Mouse (Mus musculus) stomach, embryonic 15.5 days (tissue): ENCODE data around the gene Lipn. TPM values are rescaled to one million over a fixed set of nuclear protein-coding genes. Genes with fewer than 3 reads are reported as not detected.

Experiments
- ATAC-seq: fragments of 200-750 bp; cut with Nextera tagmentation; 2 replicates; pipeline ENCODE4 v1.8.0; 2017; ENCODE audit warnings: low read depth, moderate number of reproducible peaks, moderate TSS enrichment; ENCODE audit not compliant: insufficient read depth, low FRiP score
- H3K27ac ChIP-seq: fragments of 300-500 bp; sonication (generic); 2 replicates; pipeline ENCODE4 v1.5.1; 2015; ENCODE audit warnings: mild to moderate bottlenecking, inconsistent platforms
- H3K27me3 ChIP-seq: fragments of 300-500 bp; sonication (generic); replicated peaks from 2 replicates; pipeline ENCODE4 v1.6.1; 2015; ENCODE audit warnings: inconsistent platforms
- H3K36me3 ChIP-seq: fragments of 300-500 bp; sonication (generic); 2 replicates; pipeline ENCODE4 v1.6.1; 2015; ENCODE audit warnings: inconsistent platforms
- H3K4me1 ChIP-seq: fragments of 300-500 bp; sonication (generic); 2 replicates; pipeline ENCODE4 v1.6.1; 2015; ENCODE audit warnings: inconsistent platforms
- H3K4me2 ChIP-seq: fragments of 300-500 bp; sonication (generic); 2 replicates; pipeline ENCODE4 v1.6.1; 2015; ENCODE audit warnings: mild to moderate bottlenecking, inconsistent platforms
- H3K4me3 ChIP-seq: fragments of 300-500 bp; sonication (generic); replicated peaks from 2 replicates; pipeline ENCODE4 v1.5.1; 2015; ENCODE audit warnings: inconsistent platforms
- H3K9ac ChIP-seq: fragments of 300-500 bp; sonication (generic); 2 replicates; pipeline ENCODE4 v1.6.1; 2015; ENCODE audit warnings: inconsistent platforms
- H3K9me3 ChIP-seq: fragments of 300-500 bp; sonication (generic); 2 replicates; pipeline ENCODE4 v1.6.1; 2016; ENCODE audit warnings: inconsistent platforms
- WGBS: fragments of 180-500 bp; shearing (Covaris S2); methylation state at CpG from one replicate; pipeline ENCODE4 v1.1.7; 2015; 5-methylcytosine and 5-hydroxymethylcytosine counted together
- microRNA-seq: library from miRNA; unstranded; fragments of <30 nt; microRNA quantifications from one replicate; pipeline ENCODE4, GENCODE M21; 2016
- polyA plus RNA-seq: library from polyadenylated mRNA; unstranded; fragments of >200 nt; fragmentation: Nextera tagmentation; extraction: Ambion mirVana; gene quantifications from 2 replicates; pipeline ENCODE4 v1.2.1, GENCODE M21; 2015

Gene Lipn
- polyA plus RNA-seq, 1 experiment from 2014 or later = 0.14 TPM

DNA sequence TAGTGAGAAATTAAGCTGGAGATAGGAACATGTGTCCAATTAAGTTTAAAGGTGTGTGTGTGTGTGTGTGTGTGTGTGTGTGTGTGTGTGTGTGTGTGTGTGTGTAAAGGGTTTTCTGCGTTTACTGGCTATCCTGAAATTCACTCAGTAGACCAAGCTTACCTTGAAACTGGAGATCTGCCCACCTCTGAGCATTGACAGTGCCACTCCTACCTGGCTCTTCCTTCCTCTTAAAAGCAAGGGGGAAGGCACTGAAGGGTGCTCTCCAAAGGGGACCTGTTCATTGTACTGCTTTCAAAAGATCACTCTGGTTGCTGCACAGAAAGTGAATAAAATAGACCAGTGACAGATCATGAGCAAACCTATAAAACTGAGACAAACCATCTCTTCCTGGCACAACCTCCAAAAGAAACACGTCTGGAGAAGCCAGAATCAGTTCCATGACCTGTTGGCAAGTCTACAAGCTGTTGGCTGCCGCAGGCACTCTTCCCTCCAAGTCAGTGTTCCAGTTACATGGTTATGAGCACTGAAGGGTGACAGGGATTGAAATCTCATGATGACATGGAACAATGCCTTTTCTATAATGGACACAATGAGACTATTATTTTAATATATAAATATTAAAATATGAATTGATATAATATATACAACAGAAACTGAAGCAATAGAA is 22.0 kb downstream of the Lipn start:
- Histone ChIP-seq H3K27me3 (no peaks in the 10 kb centered on the region), H3K4me2 (no peak overlapping the region), H3K9me3 (no peaks in the 10 kb centered on the region), H3K36me3 (no peaks in the 10 kb centered on the region), H3K4me1 (no peaks in the 10 kb centered on the region), H3K9ac (no peak overlapping the region), H3K27ac (no peak overlapping the region), H3K4me3 (no peak overlapping the region)
- 79% methylated on average over 3 of the region's 3 CpGs for WGBS
- ATAC-seq = no peak

GRCm38 (mm10) chr19:34095381-34095780 is 28.2 kb downstream of the Lipn start:
- 59% methylated on average over 5 of the region's 5 CpGs for WGBS
- H3K27ac ChIP-seq = no peak overlapping the region
- ATAC-seq = no peak
- H3K36me3 ChIP-seq = no peaks in the 10 kb centered on the region
- H3K9ac ChIP-seq = no peak overlapping the region
- no peak overlapping the region for H3K4me2 ChIP-seq
- no peak overlapping the region for H3K4me3 ChIP-seq
- H3K9me3 ChIP-seq = no peaks in the 10 kb centered on the region
- no peaks in the 10 kb centered on the region for H3K4me1 ChIP-seq
- no peaks in the 10 kb centered on the region for H3K27me3 ChIP-seq

GRCm38 (mm10) chr19:34096228-34096627 is 29.1 kb downstream of the Lipn start:
- WGBS = 56% methylated on average over 1 of the region's 1 CpGs
- H3K27me3 ChIP-seq = no peaks in the 10 kb centered on the region
- ATAC-seq = no peak

DNA sequence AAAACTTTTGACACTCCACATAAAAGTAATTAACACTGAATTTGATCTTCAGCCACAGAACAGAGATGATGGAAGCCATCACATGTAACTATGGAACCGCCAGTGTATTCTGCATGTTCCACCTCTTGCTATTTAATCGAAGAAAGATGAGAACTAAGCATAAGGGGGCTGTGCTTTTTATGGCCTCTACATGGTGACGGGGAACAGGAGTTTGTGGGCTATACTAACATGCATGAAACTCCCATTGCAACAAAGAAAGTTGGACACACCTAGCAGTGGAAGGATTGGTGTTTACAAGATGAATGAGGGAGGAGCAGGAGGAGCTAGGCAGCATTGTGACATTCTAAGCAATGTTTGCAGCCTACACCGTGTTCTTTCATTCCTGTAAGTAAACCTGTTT is 33.5 kb downstream of the Lipn start, which contains the start of gene Lipm:
Gene Lipm (plus strand): TSS at position 301 of the 400 bp plus-strand sequence.
- H3K27ac ChIP-seq = no peak within 1 kb of the TSS
- no peaks in the 10 kb centered on the region for H3K4me1 ChIP-seq
- no peak for ATAC-seq
- no peak within 1 kb of the TSS for H3K9ac ChIP-seq
- H3K36me3 ChIP-seq = no peaks in the 10 kb centered on the region
- WGBS = 79% methylated on average over 4 of the region's 4 CpGs
- no peaks in the 10 kb centered on the region for H3K9me3 ChIP-seq
- H3K27me3 ChIP-seq = no peaks in the 10 kb centered on the region
- H3K4me3 ChIP-seq = no peak within 1 kb of the TSS
- no peak within 1 kb of the TSS for H3K4me2 ChIP-seq

More at GRCm38 (mm10) chr19:34096228-34096627, 29.1 kb downstream of the Lipn start:
- no peak overlapping the region for H3K4me2 ChIP-seq
- H3K9ac ChIP-seq = no peak overlapping the region
- H3K9me3 ChIP-seq = no peaks in the 10 kb centered on the region
- H3K4me3 ChIP-seq = no peak overlapping the region
- no peaks in the 10 kb centered on the region for H3K4me1 ChIP-seq
- H3K36me3 ChIP-seq = no peaks in the 10 kb centered on the region
- no peak overlapping the region for H3K27ac ChIP-seq

- Histone ChIP-seq H3K4me2 (no peak overlapping the region), H3K4me3 (no peak overlapping the region), H3K9me3 (no peaks in the 10 kb centered on the region), H3K9ac (no peak overlapping the region), H3K27me3 (no peaks in the 10 kb centered on the region), H3K27ac (no peak overlapping the region), H3K4me1 (no peaks in the 10 kb centered on the region), H3K36me3 (no peaks in the 10 kb centered on the region)
- no peak for ATAC-seq
- 81% methylated on average over 7 of the region's 7 CpGs for WGBS
Observed at GRCm38 (mm10) chr19:34101888-34102287, 34.7 kb downstream of the Lipn start.

- 86% methylated on average over 3 of the region's 3 CpGs for WGBS
- Histone ChIP-seq H3K9ac (no peak overlapping the region), H3K36me3 (no peaks in the 10 kb centered on the region), H3K4me3 (no peak overlapping the region), H3K4me2 (no peak overlapping the region), H3K27ac (no peak overlapping the region), H3K4me1 (no peaks in the 10 kb centered on the region), H3K27me3 (no peaks in the 10 kb centered on the region), H3K9me3 (no peaks in the 10 kb centered on the region)
- no peak for ATAC-seq
Observed at GRCm38 (mm10) chr19:34104841-34105240, 37.7 kb downstream of the Lipn start.

DNA sequence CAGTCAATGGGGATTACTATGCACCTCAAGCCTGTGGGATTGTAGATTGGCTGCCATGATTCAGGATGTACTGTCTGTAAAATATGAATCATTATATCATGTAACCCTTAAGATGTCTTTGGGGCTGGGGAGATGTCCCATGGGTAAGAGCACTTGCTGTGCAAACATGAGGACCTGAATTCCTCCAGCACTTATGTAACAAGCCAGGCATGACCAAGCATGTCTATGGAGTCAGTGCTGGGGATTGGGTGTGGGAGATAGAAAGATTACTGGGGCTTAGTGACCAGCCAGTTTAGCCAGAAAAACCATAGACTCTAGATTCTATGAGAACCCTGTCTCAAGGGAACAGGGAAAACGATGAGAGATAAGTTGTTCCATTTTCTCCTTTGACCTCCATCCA is 51.9 kb downstream of the Lipn start:
- H3K27ac ChIP-seq = no peak overlapping the region
- H3K4me3 ChIP-seq = no peak overlapping the region
- H3K9me3 ChIP-seq = no peaks in the 10 kb centered on the region
- ATAC-seq = no peak
- H3K36me3 ChIP-seq = no peaks in the 10 kb centered on the region
- no peak overlapping the region for H3K4me2 ChIP-seq
- H3K27me3 ChIP-seq = no peaks in the 10 kb centered on the region
- 35% methylated on average over 1 of the region's 1 CpGs for WGBS
- H3K4me1 ChIP-seq = no peaks in the 10 kb centered on the region
- no peak overlapping the region for H3K9ac ChIP-seq

GRCm38 (mm10) chr19:34119653-34120052 is 52.5 kb downstream of the Lipn start:
- Histone ChIP-seq H3K4me3 (no peak overlapping the region), H3K27me3 (no peaks in the 10 kb centered on the region), H3K4me2 (no peak overlapping the region), H3K27ac (no peak overlapping the region), H3K9ac (no peak overlapping the region), H3K4me1 (no peaks in the 10 kb centered on the region), H3K36me3 (no peaks in the 10 kb centered on the region), H3K9me3 (no peaks in the 10 kb centered on the region)
- 67% methylated on average over 4 of the region's 4 CpGs for WGBS
- ATAC-seq = no peak

- H3K36me3 ChIP-seq = no peaks in the 10 kb centered on the region
- ATAC-seq = no peak
- H3K4me2 ChIP-seq = no peak overlapping the region
- no peak overlapping the region for H3K27ac ChIP-seq
- no peaks in the 10 kb centered on the region for H3K4me1 ChIP-seq
- no peak overlapping the region for H3K9ac ChIP-seq
- H3K4me3 ChIP-seq = no peak overlapping the region
- 53% methylated on average over 3 of the region's 3 CpGs for WGBS
- H3K9me3 ChIP-seq = no peaks in the 10 kb centered on the region
- H3K27me3 ChIP-seq = no peaks in the 10 kb centered on the region
Observed at GRCm38 (mm10) chr19:34120107-34120731, 53.1 kb downstream of the Lipn start.

Small RNA genes lying within 50 kb of the gene (microRNA-seq; reads per million reads assigned to microRNA genes)
- not detected for gene Gm23334

Other genes starting within 250 kb of the Lipn start
- gene Lipf, start 106.2 kb upstream of the Lipn start, polyA plus RNA-seq = not detected in 2 replicates
- 0.06 and 0.48 TPM in 2 replicates for gene Lipk, start 59.1 kb upstream of the Lipn start, polyA plus RNA-seq
- gene Lipm, start 33.6 kb downstream of the Lipn start, polyA plus RNA-seq = 0.31 and 0.91 TPM in 2 replicates
- 5.0 and 5.9 TPM in 2 replicates for gene Ankrd22, start 98.7 kb downstream of the Lipn start, polyA plus RNA-seq
- gene Stambpl1, start 124.9 kb downstream of the Lipn start, polyA plus RNA-seq = 11.6 and 12.2 TPM in 2 replicates
- gene Acta2, start 188.2 kb downstream of the Lipn start, polyA plus RNA-seq = 1,795 and 1,820 TPM in 2 replicates
- 4.9 TPM in 2 replicates for gene Fas, start 223.3 kb downstream of the Lipn start, polyA plus RNA-seq